In the genomic region with DNA sequence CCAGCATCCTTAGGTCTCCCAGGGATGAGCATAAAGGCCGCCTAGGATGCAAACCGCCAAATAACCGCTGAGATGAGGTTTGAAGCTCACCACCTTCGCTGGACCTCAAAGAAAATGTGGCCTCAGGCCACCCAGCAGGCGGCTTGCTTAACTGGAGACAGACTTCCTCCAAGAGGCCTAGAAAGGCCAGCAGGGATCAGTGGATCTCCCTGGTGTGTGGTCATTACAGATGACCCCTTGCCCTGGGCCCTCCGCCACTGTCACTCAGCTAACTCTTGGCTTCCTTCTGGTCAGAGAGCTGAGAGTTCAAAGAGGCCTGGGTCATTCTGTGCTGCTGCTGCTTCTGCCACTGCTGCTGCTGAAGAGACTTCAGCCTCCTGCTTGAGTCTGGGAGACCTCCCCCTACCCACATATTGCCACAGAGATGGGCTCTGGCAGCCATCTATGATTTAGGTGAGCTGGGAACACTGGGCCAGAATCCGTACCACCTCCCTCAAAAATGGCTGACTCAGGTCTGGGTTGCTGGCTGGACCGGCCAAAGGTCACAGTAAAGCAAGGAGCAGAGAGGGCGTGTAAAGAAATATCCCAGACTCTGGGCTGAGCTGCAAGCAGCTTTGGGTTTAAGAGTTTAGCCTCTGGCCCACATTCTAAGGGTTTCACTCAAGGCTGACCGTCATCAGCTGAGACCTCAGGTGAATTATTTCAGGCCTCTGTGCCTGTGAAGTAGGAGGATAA, we compare ENCODE assay signal across 23 mouse cellular contexts.
DNase-seq lines count a peak whose midpoint lies in the region; ATAC-seq and TF ChIP-seq lines count a peak whose summit lies in the region.
"Had no signal": no experiment of that assay in that cellular context is flagged by ENCODE, and none has a peak within 500 bp of the region (broad histone marks: within the 10 kb centered on the region; RNA-seq: fewer than 3 reads in every experiment).

No protein-coding gene starts in this region.

- peak; percentile 54 for DNase-seq in hindbrain, embryonic 10.5 days (ENCODE audit: low spot score)
- DNase-seq in kidney, adult 2 months: peak; percentile 93
- peak; percentile 76 to 88 for DNase-seq in kidney, postnatal 36 days
- DNase-seq in liver: no peak
- DNase-seq in ovary, postnatal 10 days (ENCODE audit: low spot score): no peak
- no peak for DNase-seq in right cerebral cortex, adult 2 months (ENCODE audit: low spot score in 2 of 2)
- DNase-seq: adrenal gland, adult 8-10 months; cerebellum, adult 8-10 months; forebrain, postnatal 0 days; gastrocnemius, postnatal 10 days; heart, postnatal 4 days; left cerebral cortex, postnatal 4 days; lung, postnatal 10 days; right cerebral cortex, postnatal 14 days; thymus, adult 18-20 months had no signal

- WGBS in hindbrain, embryonic 10.5 days: 38% methylated on average over 10 of the region's 10 CpGs
- 51% methylated on average over 10 of the region's 10 CpGs for WGBS in hindbrain, embryonic 13.5 days
- 38% methylated on average over 10 of the region's 10 CpGs for WGBS in kidney, adult 2 months

- TF ChIP-seq POLR2A in kidney, adult 2 months (IDR thresholded peaks at IDR 0.05; ENCODE audit: low read depth, low read length): no peak

- peaks cover 44% of the 10 kb centered on the region for H3K27me3 ChIP-seq in hindbrain, embryonic 10.5 days (ENCODE audit: insufficient read depth, poor library complexity, severe bottlenecking)
- H3K27me3 ChIP-seq in hindbrain, embryonic 13.5 days: 0 out of 2 replicates have a peak, but pooled peaks cover 8% of the 10 kb centered on the region
- no peaks in the 10 kb centered on the region for H3K27me3 ChIP-seq in kidney, adult 2 months (replicated peaks; ENCODE audit: control insufficient read depth, insufficient read depth, low read length)

- no peak for TF ChIP-seq CTCF in kidney, adult 2 months (conservative IDR thresholded peaks at IDR 0.05; ENCODE audit: insufficient read depth, insufficient read length, low read depth, low read length)

- peak overlapping the region; percentile 59 for H3K27ac ChIP-seq in hindbrain, embryonic 10.5 days
- no peak overlapping the region for H3K27ac ChIP-seq in hindbrain, embryonic 13.5 days
- H3K27ac ChIP-seq in brown adipose tissue, adult 24 weeks (replicated peaks; ENCODE audit: low read depth, low read length): 0 out of 2 replicates have a peak overlapping the region, but pooled peaks have one; percentile 35
- H3K27ac ChIP-seq in kidney, adult 2 months (ENCODE audit: insufficient read depth, low read depth, low read length): peak overlapping the region; percentile 92
- H3K27ac ChIP-seq: liver, embryonic 14.5 days had no signal

- no peak for ATAC-seq in hindbrain, embryonic 13.5 days (ENCODE audit: low FRiP score)
- ATAC-seq: forebrain, postnatal 0 days; inflammation-experienced regulatory T-cells, adult 6 months had no signal

- no peak overlapping the region for H3K9ac ChIP-seq in hindbrain, embryonic 13.5 days
- H3K9ac ChIP-seq: forebrain, postnatal 0 days; liver, embryonic 14.5 days had no signal

- H3K9me3 ChIP-seq in hindbrain, embryonic 10.5 days: no peaks in the 10 kb centered on the region
- H3K9me3 ChIP-seq in hindbrain, embryonic 13.5 days: no peaks in the 10 kb centered on the region

- no peak overlapping the region for H3K4me3 ChIP-seq in hindbrain, embryonic 10.5 days
- H3K4me3 ChIP-seq in hindbrain, embryonic 13.5 days: no peak overlapping the region
- no peak overlapping the region for H3K4me3 ChIP-seq in brown adipose tissue, adult 24 weeks (ENCODE audit: insufficient read depth, low read depth, low read length)
- no peak overlapping the region for H3K4me3 ChIP-seq in kidney, adult 2 months (ENCODE audit: insufficient read depth, low read depth, low read length)
- H3K4me3 ChIP-seq: erythroblast, embryonic 14.5 days; myocyte had no signal

- H3K4me1 ChIP-seq in hindbrain, embryonic 10.5 days (replicated peaks): peaks cover 56% of the 10 kb centered on the region
- peaks cover 18% of the 10 kb centered on the region for H3K4me1 ChIP-seq in hindbrain, embryonic 13.5 days (replicated peaks)
- peaks cover 15% of the 10 kb centered on the region for H3K4me1 ChIP-seq in brown adipose tissue, adult 24 weeks (ENCODE audit: control insufficient read depth, insufficient read depth, insufficient read length, low read length)
- peaks cover 55% of the 10 kb centered on the region for H3K4me1 ChIP-seq in kidney, adult 2 months (ENCODE audit: control insufficient read depth, insufficient read depth, low read length)

- no peaks in the 10 kb centered on the region for H3K36me3 ChIP-seq in hindbrain, embryonic 10.5 days
- no peaks in the 10 kb centered on the region for H3K36me3 ChIP-seq in hindbrain, embryonic 13.5 days
- no peaks in the 10 kb centered on the region for H3K36me3 ChIP-seq in kidney, adult 2 months (ENCODE audit: control insufficient read depth, insufficient read depth, low read length)
- H3K36me3 ChIP-seq: G1E had no signal

- H3K4me2 ChIP-seq in hindbrain, embryonic 13.5 days: no peak overlapping the region
- H3K4me2 ChIP-seq: heart, embryonic 11.5 days had no signal

Comparison
In these comparisons a context has a peak if more than half of its experiments do, and no peak if none do; other contexts are left out.
1. DNase-seq: peak in hindbrain, embryonic 10.5 days (single experiment), kidney, adult 2 months (single experiment) and kidney, postnatal 36 days (2 of 2); none in liver (single experiment), ovary, postnatal 10 days (single experiment) and right cerebral cortex, adult 2 months (0 of 2).